Mouse (Mus musculus) erythroid progenitor cell, adult 5-6 weeks (primary cell): ENCODE results near the gene Ssx2ip. TPM values are rescaled to one million over a fixed set of nuclear protein-coding genes. Genes with fewer than 3 reads are reported as not detected.

Source experiments
- ATAC-seq: replicated peaks from 2 replicates; pipeline ENCODE4 v1.8.0; 2016; ENCODE audit warnings: moderate number of reproducible peaks, mild to moderate bottlenecking, moderate TSS enrichment, inconsistent platforms; ENCODE audit not compliant: poor library complexity, low FRiP score, severe bottlenecking
- total RNA-seq, 2 experiments: library from RNA; stranded (forward) in 1 of 2; stranded (reverse) in 1 of 2; fragments of 150-400 nt in 1 of 2; fragments of 186-747, 209-891 nt in 1 of 2; gene quantifications; 2 replicates each; pipeline versions ENCODE4 v1.2.3 to v1.2.4; 2015 to 2017; ENCODE audit warnings: low replicate concordance in 2 of 2

Gene Ssx2ip
- 52.4 and 68.1 TPM in 2 replicates for total RNA-seq (2015; ENCODE audit: low replicate concordance)
- 100 and 129 TPM in 2 replicates for total RNA-seq (2017; ENCODE audit: low replicate concordance)

- ATAC-seq: peak; percentile 91
Observed at GRCm38 (mm10) chr3:146404311-146405201, at the start of gene Ssx2ip. Gene Ssx2ip, plus strand, starts transcription at chr3:146404642.

- no peak for ATAC-seq
Observed at GRCm38 (mm10) chr3:146355146-146355545, 49.3 kb upstream of the Ssx2ip start.

- ATAC-seq: no peak
Observed at GRCm38 (mm10) chr3:146365471-146365870, 39.0 kb upstream of the Ssx2ip start.

GRCm38 (mm10) chr3:146367058-146367457 is 37.4 kb upstream of the Ssx2ip start:
- no peak for ATAC-seq

GRCm38 (mm10) chr3:146370553-146371095 is 33.8 kb upstream of the Ssx2ip start:
- no peak for ATAC-seq

GRCm38 (mm10) chr3:146371201-146371600 is 33.2 kb upstream of the Ssx2ip start:
- ATAC-seq: no peak

GRCm38 (mm10) chr3:146374596-146375175 is 29.8 kb upstream of the Ssx2ip start:
- no peak for ATAC-seq

- ATAC-seq: no peak
Observed at GRCm38 (mm10) chr3:146375224-146375657, 29.2 kb upstream of the Ssx2ip start.

GRCm38 (mm10) chr3:146376337-146377130 is 27.9 kb upstream of the Ssx2ip start:
- no peak for ATAC-seq

- ATAC-seq: no peak
Observed at GRCm38 (mm10) chr3:146377216-146377615, 27.2 kb upstream of the Ssx2ip start.

GRCm38 (mm10) chr3:146378753-146379152 is 25.7 kb upstream of the Ssx2ip start:
- no peak for ATAC-seq

- no peak for ATAC-seq
Observed at GRCm38 (mm10) chr3:146379740-146380466, 24.5 kb upstream of the Ssx2ip start.

- no peak for ATAC-seq
Observed at GRCm38 (mm10) chr3:146380874-146381273, 23.6 kb upstream of the Ssx2ip start.

GRCm38 (mm10) chr3:146381471-146381870 is 23.0 kb upstream of the Ssx2ip start:
- ATAC-seq: no peak

GRCm38 (mm10) chr3:146386800-146387199 is 17.6 kb upstream of the Ssx2ip start:
- ATAC-seq: no peak

- 0 out of 2 replicates have a peak, but pooled peaks have one; percentile 55 for ATAC-seq
Observed at GRCm38 (mm10) chr3:146392656-146393321, 11.7 kb upstream of the Ssx2ip start.

GRCm38 (mm10) chr3:146393641-146394100 is 10.8 kb upstream of the Ssx2ip start:
- ATAC-seq: no peak

GRCm38 (mm10) chr3:146396256-146396655 is 8.2 kb upstream of the Ssx2ip start:
- no peak for ATAC-seq

GRCm38 (mm10) chr3:146396934-146397333 is 7.5 kb upstream of the Ssx2ip start:
- no peak for ATAC-seq
